Mouse (Mus musculus) regulatory T cell (primary cell): Measurements from ENCODE around the gene Syde1.

ENCODE experiments used
- in situ Hi-C: fragments of 300-600 bp; cut with MboI, MseI; formaldehyde crosslinking; loops from one replicate; pipeline ENCODE4 v1.15.1; 2025; ENCODE audit warnings: high pct_unique_total_duplicates

The Syde1 gene

GRCm38 (mm10) chr10:78578204-78578603 is 13.6 kb downstream of the Syde1 start:
- in situ Hi-C loops = loop anchor here (10.0 to 25.0 kb wide), 3 partner anchors 153 to 1484 kb away; partner anchors contain the start of genes Cdc34, Cstb and Gzmm

- in situ Hi-C loops = loop anchor here (10.0 to 25.0 kb wide), 3 partner anchors 152 to 1486 kb away; partner anchors contain the start of genes Cdc34, Cstb and Gzmm
Observed at GRCm38 (mm10) chr10:78576435-78577184, 15.2 kb downstream of the Syde1 start.

GRCm38 (mm10) chr10:78575690-78576089 is 16.1 kb downstream of the Syde1 start:
- in situ Hi-C loops = loop anchor here (10.0 to 25.0 kb wide), 3 partner anchors 151 to 1487 kb away; partner anchors contain the start of genes Cdc34, Cstb and Gzmm

- in situ Hi-C loops = loop anchor here (10.0 to 25.0 kb wide), 3 partner anchors 150 to 1487 kb away; partner anchors contain the start of genes Cdc34, Cstb and Gzmm
Observed at GRCm38 (mm10) chr10:78575105-78575632, 16.6 kb downstream of the Syde1 start.

- in situ Hi-C loops = loop anchor here (10.0 to 25.0 kb wide), 3 partner anchors 150 to 1488 kb away; partner anchors contain the start of genes Cdc34, Cstb and Gzmm
Observed at GRCm38 (mm10) chr10:78574250-78575104, 17.3 kb downstream of the Syde1 start, which contains the start of gene Ilvbl. Gene Ilvbl, plus strand, starts transcription at chr10:78574346.

- in situ Hi-C loops = loop anchor here (10.0 kb wide), 2 partner anchors 148 to 1112 kb away; partner anchors contain the start of genes Cdc34, Cstb and Gzmm
Observed at GRCm38 (mm10) chr10:78573226-78573625, 18.5 kb downstream of the Syde1 start.

GRCm38 (mm10) chr10:78570897-78571296 is 20.9 kb downstream of the Syde1 start:
- in situ Hi-C loops = loop anchor here (10.0 kb wide), 2 partner anchors 146 to 1114 kb away; partner anchors contain the start of genes Cdc34, Cstb and Gzmm

- in situ Hi-C loops = loop anchor here (10.0 kb wide), 2 partner anchors 146 to 1114 kb away; partner anchors contain the start of genes Cdc34, Cstb and Gzmm
Observed at GRCm38 (mm10) chr10:78570416-78570815, 21.3 kb downstream of the Syde1 start.

GRCm38 (mm10) chr10:78569686-78570085 is 22.1 kb downstream of the Syde1 start:
- in situ Hi-C loops = loop anchor here (10.0 kb wide), 2 partner anchors 145 to 1115 kb away; partner anchors contain the start of genes Cdc34, Cstb and Gzmm

- in situ Hi-C loops = no loop called here
Observed at GRCm38 (mm10) chr10:78569191-78569590, 22.6 kb downstream of the Syde1 start.

GRCm38 (mm10) chr10:78565070-78565469 is 26.7 kb downstream of the Syde1 start:
- in situ Hi-C loops = no loop called here

- in situ Hi-C loops = no loop called here
Observed at GRCm38 (mm10) chr10:78540943-78541342, 50.8 kb downstream of the Syde1 start.
